ENCODE assay signal across 8 mouse cellular contexts in genomic region chr9:59679678-59680533, GRCm38 (mm10). TPM values are rescaled to one million over a fixed set of nuclear protein-coding genes. Genes with fewer than 3 reads are reported as not detected.
DNase-seq lines count a peak whose midpoint lies in the region; ATAC-seq lines count a peak whose summit lies in the region.

Gene Gramd2 (plus strand): TSS chr9:59680144.

- DNase-seq in adrenal gland, adult (ENCODE audit: inconsistent age in 2 of 2, low spot score in 1 of 2), result peak; percentile 77 to 94
- DNase-seq in cerebellum, postnatal 14 days, result peak; percentile 87 to 90
- DNase-seq in gastrocnemius, adult 18-20 months (ENCODE audit: low spot score), result peak; percentile 73
- peak; percentile 75 to 79 for DNase-seq in left cerebral cortex, postnatal 25 days (ENCODE audit: low spot score in 2 of 2)
- peak; percentile 81 for DNase-seq in right cerebral cortex, postnatal 14 days
- no peak for DNase-seq in adipocyte (ENCODE audit: low spot score)

- H3K4me2 ChIP-seq in hindbrain, embryonic 16.5 days (ENCODE audit: low read length), result peak within 1 kb of the TSS; percentile 94

- peaks cover 10% of the 10 kb centered on the region; the same call in 1 of the 2 replicates for H3K4me1 ChIP-seq in hindbrain, embryonic 16.5 days (ENCODE audit: control insufficient read depth, insufficient read depth, low read depth, low read length)

- no peaks in the 10 kb centered on the region; the same call in 1 of the 2 replicates for H3K27me3 ChIP-seq in hindbrain, embryonic 16.5 days (replicated peaks; ENCODE audit: control insufficient read depth, insufficient read depth, low read length)

- peak; percentile 95 for ATAC-seq in hindbrain, embryonic 16.5 days
- ATAC-seq in megakaryocyte progenitor cell, adult 5-6 weeks (replicated peaks; ENCODE audit: poor library complexity), result peak; percentile 80

- WGBS in hindbrain, embryonic 16.5 days, result 2% methylated on average over 44 of the region's 47 CpGs

- H3K4me3 ChIP-seq in hindbrain, embryonic 16.5 days (ENCODE audit: low read length), result peak within 1 kb of the TSS; percentile 68

- intact Hi-C loops in left cerebral cortex, postnatal 25 days (cut with DNase I), result loop anchor here (2.0 kb wide), 1 partner anchor 23 kb away; the partner anchor contains the start of gene Pkm

- H3K9me3 ChIP-seq in hindbrain, embryonic 16.5 days (ENCODE audit: control insufficient read depth, low read length), result no peaks in the 10 kb centered on the region

- peaks cover 31% of the 10 kb centered on the region for H3K36me3 ChIP-seq in hindbrain, embryonic 16.5 days (ENCODE audit: control insufficient read depth, insufficient read depth, low read length)

- H3K27ac ChIP-seq in hindbrain, embryonic 16.5 days (ENCODE audit: low read depth, low read length), result peak within 1 kb of the TSS; percentile 44; the same call in 1 of the 2 replicates

- H3K9ac ChIP-seq in hindbrain, embryonic 16.5 days (ENCODE audit: low read depth, low read length), result peak within 1 kb of the TSS; percentile 74

RNA-seq across cellular contexts. Expression of gene Gramd2, which starts in this region (rescaled TPM):
- under 1 TPM in 1 of 2 experiments, not detected in 1; 0.07 TPM for total RNA-seq in gastrocnemius, adult 18-20 months (2021)
- polyA plus RNA-seq in hindbrain, embryonic 16.5 days (2015; fragmentation: Nextera tagmentation; extraction: Ambion mirVana), result 5.4 and 5.6 TPM in 2 replicates
- 10 to 100 TPM in 1 of 2 experiments, 1 to 10 TPM in 1; 9.9 to 10.7 TPM for total RNA-seq in left cerebral cortex, postnatal 25 days (2021)
- 0.02 TPM in 1 of 2 replicates, not detected in the other for total RNA-seq in megakaryocyte progenitor cell, adult 5-6 weeks (2015)
- 0.14 TPM in 1 of 2 replicates, not detected in the other for total RNA-seq in megakaryocyte progenitor cell, adult 5-6 weeks (2017)

Comparison
In these comparisons a context has a peak if more than half of its experiments do, and no peak if none do; other contexts are left out.
1. RNA of gene Gramd2 (total RNA-seq): 9.9 to 10.7 TPM in left cerebral cortex, postnatal 25 days; 0.07 TPM in gastrocnemius, adult 18-20 months and 0.02 to 0.14 TPM in megakaryocyte progenitor cell, adult 5-6 weeks; every median in the first group is over 4 times any median in the second.
2. Peak in DNase-seq in gastrocnemius, adult 18-20 months; RNA of the gene not detected or under 1 TPM.
3. Peak in ATAC-seq in megakaryocyte progenitor cell, adult 5-6 weeks; RNA of the gene not detected or under 1 TPM.